Mouse (Mus musculus): Measurements from ENCODE around the gene BC037034. TPM values are rescaled to one million over a fixed set of nuclear protein-coding genes. Genes with fewer than 3 reads are reported as not detected.
A peak's percentile ranks its signal among the peaks of the same experiment; 100 is the strongest.

The BC037034 gene
- total RNA-seq, 2 experiments from 2014 or later: 2.3 to 2.6 TPM

GRCm38 (mm10) chr5:138275216-138276050, 11.6 kb upstream of the BC037034 start:
- TF ChIP-seq CTCF (IDR thresholded peaks at IDR 0.05): no peak
- Histone ChIP-seq H3K4me3 (no peak overlapping the region), H3K27ac (no peak overlapping the region)
- DNase-seq: no peak
- intact Hi-C loops (cut with DNase I): no loop called here

DNA sequence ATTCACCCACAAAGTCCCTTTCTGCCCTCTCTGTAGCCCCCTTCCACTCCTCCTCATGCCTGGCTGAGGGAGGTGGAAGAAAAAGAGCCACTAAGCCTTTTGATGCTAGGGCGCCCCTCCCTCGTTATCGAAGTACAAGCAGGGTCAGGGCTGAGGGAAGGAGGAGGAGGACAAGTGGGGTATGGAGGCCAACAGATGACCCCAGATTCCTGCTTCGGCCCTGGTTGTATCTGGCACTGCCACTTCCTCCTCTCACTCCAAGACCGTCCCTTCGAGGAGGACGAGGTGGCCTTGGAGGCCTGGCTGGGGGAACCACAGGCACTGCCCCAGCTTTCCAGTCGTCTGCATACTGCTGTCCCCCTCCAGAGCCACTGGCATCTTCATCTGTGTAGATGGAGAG, 10.4 kb upstream of the BC037034 start:
- no peak for TF ChIP-seq CTCF (IDR thresholded peaks at IDR 0.05)
- Histone ChIP-seq H3K27ac (no peak overlapping the region), H3K4me3 (no peak overlapping the region)
- DNase-seq: no peak
- intact Hi-C loops (cut with DNase I): no loop called here

DNA sequence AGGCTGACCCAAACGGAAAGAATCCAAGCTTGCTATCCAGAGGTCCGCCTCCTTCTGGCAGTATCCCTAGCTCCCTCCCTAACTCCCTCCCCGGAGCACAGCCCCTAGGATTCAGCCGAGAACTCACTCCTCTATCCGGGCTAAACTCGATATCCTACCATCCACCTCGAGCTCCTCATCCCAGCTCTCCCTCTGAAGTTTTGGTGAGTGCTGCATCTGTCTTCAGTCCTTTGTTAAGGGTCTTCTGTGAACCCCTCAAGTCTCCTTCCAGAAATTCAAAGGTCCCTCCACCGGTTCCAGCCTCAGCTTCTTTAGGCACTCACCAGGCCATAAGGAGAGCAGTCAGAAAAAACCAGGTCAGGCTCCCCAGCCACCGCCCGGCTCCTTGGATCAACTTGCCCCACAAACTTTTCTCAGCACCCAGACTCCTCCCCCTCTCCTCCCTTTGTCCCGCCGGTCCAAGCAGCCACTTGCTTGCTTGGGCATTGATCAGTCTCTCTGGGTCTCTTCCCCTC, 8.6 kb upstream of the BC037034 start, which contains the start of gene Gal3st4:
TSS of gene Gal3st4 (minus strand) at position 432 of the 515 bp plus-strand sequence.
- TF ChIP-seq CTCF (IDR thresholded peaks at IDR 0.05): no peak
- Histone ChIP-seq H3K4me3 (peak within 1 kb of the TSS; percentile 60), H3K27ac (peak within 1 kb of the TSS; percentile 74)
- DNase-seq: peak; percentile 59
- intact Hi-C loops (cut with DNase I): no loop called here

DNA sequence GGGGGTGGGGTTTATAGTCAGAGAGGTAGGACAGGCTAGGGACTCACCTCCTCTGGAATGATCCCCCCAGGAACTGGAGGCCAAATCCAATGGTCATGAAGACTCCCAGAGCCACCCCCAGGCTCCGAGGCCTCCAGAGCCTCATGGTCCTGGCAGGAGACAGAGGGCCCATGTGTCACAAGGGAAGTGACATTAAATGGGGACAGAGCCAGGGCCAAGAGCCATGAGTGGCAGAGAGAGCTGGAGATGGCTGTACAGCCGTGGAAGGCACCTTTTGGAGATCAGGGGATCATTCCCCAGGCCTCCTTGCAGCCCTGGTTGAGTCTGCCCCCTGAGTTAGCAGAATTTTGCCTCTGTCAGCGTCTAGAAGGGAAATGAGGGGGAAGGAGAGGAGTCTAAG, 7.4 kb upstream of the BC037034 start:
- Histone ChIP-seq H3K27ac (no peak overlapping the region), H3K4me3 (no peak overlapping the region)
- no peak for DNase-seq
- intact Hi-C loops (cut with DNase I): no loop called here
- no peak for TF ChIP-seq CTCF (IDR thresholded peaks at IDR 0.05)

DNA sequence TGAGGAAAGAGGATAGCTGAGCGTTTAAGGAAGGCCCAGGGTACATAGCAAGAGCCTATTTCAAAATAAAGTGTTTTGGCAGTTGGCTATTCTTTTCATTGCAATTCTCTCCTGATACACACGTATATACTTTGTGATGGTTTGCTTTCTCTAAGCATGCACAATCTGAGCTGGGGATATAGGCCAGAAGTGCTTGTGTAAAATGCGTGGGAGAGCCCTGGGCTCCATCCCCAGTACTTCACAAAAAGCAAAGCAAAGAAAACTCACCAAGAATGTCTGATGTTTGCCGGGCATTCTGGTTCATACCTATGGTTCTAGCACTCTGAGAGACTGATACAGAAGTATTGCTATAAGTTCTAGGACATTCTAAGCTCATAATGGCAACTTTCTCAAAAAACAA, 5.1 kb upstream of the BC037034 start:
- Histone ChIP-seq H3K4me3 (no peak overlapping the region), H3K27ac (no peak overlapping the region)
- intact Hi-C loops (cut with DNase I): no loop called here
- DNase-seq: no peak
- TF ChIP-seq CTCF (IDR thresholded peaks at IDR 0.05): no peak

DNA sequence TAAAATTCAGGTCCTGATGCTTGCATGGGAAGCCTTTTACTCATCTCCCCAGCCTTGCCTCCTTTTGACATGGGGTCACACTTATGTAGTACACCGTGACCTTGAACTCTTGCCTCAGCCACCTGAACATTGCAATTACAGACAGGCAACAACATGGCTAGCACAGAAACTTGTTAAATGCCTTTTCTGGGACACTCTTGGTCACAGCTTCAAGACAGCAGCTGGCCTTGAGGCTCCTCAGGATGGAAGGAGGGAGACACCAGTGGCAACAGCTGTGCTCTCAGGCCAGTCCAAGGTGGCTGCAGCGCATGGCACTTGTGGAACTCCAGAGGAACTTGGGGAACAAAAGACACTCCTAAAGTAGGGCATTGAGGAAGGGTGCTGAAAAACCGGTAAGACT, 3.3 kb upstream of the BC037034 start:
- Histone ChIP-seq H3K27ac (no peak overlapping the region), H3K4me3 (no peak overlapping the region)
- no peak for DNase-seq
- intact Hi-C loops (cut with DNase I): no loop called here
- no peak for TF ChIP-seq CTCF (IDR thresholded peaks at IDR 0.05)

DNA sequence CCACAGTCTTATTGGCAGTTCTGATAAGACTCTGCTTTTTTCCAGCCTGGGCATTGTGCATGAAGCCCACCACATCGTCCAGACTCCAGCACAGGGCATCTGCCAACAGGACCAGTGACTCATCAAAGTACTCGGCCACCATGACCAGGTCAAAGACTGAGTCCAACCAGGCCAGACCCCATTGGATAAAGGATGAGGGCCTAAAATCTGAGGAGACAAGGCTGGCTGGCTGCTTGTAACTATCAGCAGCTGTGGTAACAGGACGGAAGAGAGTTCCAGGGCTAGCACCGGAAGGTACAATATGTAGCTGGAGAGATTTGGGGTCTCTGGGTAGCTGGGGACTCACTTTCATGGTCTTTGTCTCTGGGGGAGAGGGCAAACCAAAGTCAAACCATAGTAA, 1.9 kb upstream of the BC037034 start:
- no peak overlapping the region for H3K27ac ChIP-seq
- intact Hi-C loops (cut with DNase I): no loop called here
- no peak for DNase-seq
- TF ChIP-seq CTCF (IDR thresholded peaks at IDR 0.05): no peak
- no peak overlapping the region for H3K4me3 ChIP-seq

GRCm38 (mm10) chr5:138264207-138264578, 360 bp upstream of the BC037034 start:
- intact Hi-C loops (cut with DNase I): no loop called here
- peak overlapping the region; percentile 88 for H3K27ac ChIP-seq
- no peak for DNase-seq
- no peak for TF ChIP-seq CTCF (IDR thresholded peaks at IDR 0.05)
- peak overlapping the region; percentile 90 for H3K4me3 ChIP-seq

DNA sequence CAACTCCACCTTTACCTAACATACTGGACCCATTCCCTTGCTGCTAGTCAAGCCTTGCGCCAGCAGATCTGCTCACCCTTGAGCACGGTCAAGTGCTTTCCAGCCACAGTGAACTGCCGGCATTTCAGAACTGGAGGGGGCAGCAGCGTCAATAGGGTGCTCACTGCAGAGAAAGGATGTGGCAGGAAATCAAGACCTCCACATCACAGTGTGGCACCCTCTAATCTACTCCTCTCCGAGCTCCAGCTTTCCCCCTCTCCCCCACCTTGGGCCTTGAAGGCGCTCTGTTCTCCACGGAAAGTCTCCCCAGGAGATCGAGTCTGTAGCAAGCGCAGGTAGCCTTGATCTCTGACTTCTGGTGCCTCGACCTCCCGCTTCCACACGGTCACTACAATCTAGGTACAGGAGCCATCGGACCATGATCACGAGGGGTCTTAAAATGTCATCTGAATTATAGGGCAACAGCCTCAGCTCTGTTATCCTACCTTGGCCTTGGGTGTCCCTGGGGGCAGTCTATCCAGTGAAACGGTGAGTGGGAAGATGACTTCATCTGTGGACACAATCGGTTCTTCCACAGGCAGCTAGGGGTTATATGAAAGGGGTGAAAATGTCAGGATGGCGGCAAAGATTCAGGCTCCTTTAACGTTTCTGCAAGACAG, 1.1 kb downstream of the BC037034 start:
- TF ChIP-seq CTCF (IDR thresholded peaks at IDR 0.05): no peak
- Histone ChIP-seq H3K27ac (peak overlapping the region; percentile 88), H3K4me3 (peak overlapping the region; percentile 90)
- intact Hi-C loops (cut with DNase I): no loop called here
- no peak for DNase-seq

DNA sequence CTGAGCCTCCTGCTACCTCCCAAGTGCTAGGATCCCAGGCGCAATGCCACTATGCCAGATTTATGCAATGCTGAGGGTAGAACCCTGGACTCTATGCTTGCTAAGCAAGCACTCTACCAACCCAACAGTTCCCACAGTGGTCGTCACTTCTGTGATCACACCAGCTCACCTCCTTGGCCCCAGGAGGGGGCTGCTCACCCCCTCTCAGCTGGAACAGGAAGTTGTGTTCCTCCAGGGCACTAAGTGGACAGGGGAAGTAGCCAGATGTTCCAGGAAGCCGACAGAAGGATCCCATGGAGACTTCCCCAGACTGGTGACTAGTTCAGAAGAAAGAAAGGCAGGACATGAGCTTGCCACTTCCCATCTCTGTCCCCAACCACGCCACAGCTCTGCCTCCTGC, 1.8 kb downstream of the BC037034 start:
- intact Hi-C loops (cut with DNase I): no loop called here
- no peak for TF ChIP-seq CTCF (IDR thresholded peaks at IDR 0.05)
- no peak overlapping the region for H3K27ac ChIP-seq
- H3K4me3 ChIP-seq: peak overlapping the region; percentile 90
- DNase-seq: no peak

GRCm38 (mm10) chr5:138260834-138261233, 3.0 kb downstream of the BC037034 start:
- intact Hi-C loops (cut with DNase I): no loop called here
- no peak overlapping the region for H3K4me3 ChIP-seq
- no peak for DNase-seq
- no peak overlapping the region for H3K27ac ChIP-seq
- no peak for TF ChIP-seq CTCF (IDR thresholded peaks at IDR 0.05)

GRCm38 (mm10) chr5:138260051-138260450, 3.8 kb downstream of the BC037034 start:
- intact Hi-C loops (cut with DNase I): no loop called here
- no peak overlapping the region for H3K27ac ChIP-seq
- H3K4me3 ChIP-seq: no peak overlapping the region
- no peak for TF ChIP-seq CTCF (IDR thresholded peaks at IDR 0.05)
- DNase-seq: no peak

- no peak for TF ChIP-seq CTCF (IDR thresholded peaks at IDR 0.05)
- H3K27ac ChIP-seq: no peak overlapping the region
- intact Hi-C loops (cut with DNase I): no loop called here
- DNase-seq: no peak
- no peak overlapping the region for H3K4me3 ChIP-seq
Measured at GRCm38 (mm10) chr5:138258993-138259392, 4.8 kb downstream of the BC037034 start.
